Mouse (Mus musculus): ENCODE measurements at regions not wholly inside any gene's neighbourhood (a gene's known extent, or its start where the extent isn't known, plus 50 kb on each side); places are given as distances from the start of the nearest gene placed in this dataset.

GRCm38 (mm10) chr4:8929346-8929745 lies 690.5 kb upstream of the Car8 start:
- no peak overlapping the region for H3K9ac ChIP-seq
- H3K4me1 ChIP-seq = no peaks in the 10 kb centered on the region
- H3K27ac ChIP-seq = no peak overlapping the region
- H3K9me3 ChIP-seq = no peaks in the 10 kb centered on the region
- H3K27me3 ChIP-seq = peaks cover 5% of the 10 kb centered on the region; the same call in 1 of the 2 replicates
- ATAC-seq (ENCODE audit: insufficient number of reproducible peaks, insufficient read depth, low FRiP score, low TSS enrichment, low read depth) = no peak
- H3K4me2 ChIP-seq = no peak overlapping the region
- H3K4me3 ChIP-seq = no peak overlapping the region
- whole genome bisulfite sequencing = 85% methylated on average over 4 of the region's 4 CpGs
- H3K36me3 ChIP-seq = no peaks in the 10 kb centered on the region

- no peaks in the 10 kb centered on the region for H3K9me3 ChIP-seq
- no peaks in the 10 kb centered on the region for H3K36me3 ChIP-seq
- H3K4me1 ChIP-seq = no peaks in the 10 kb centered on the region
- H3K27ac ChIP-seq = no peak overlapping the region
- no peak overlapping the region for H3K4me2 ChIP-seq
- no peak for ATAC-seq (ENCODE audit: insufficient number of reproducible peaks, insufficient read depth, low FRiP score, low TSS enrichment, low read depth)
- WGBS = 76% methylated on average over 17 of the region's 17 CpGs
- H3K27me3 ChIP-seq = peaks cover 6% of the 10 kb centered on the region
- H3K4me3 ChIP-seq = no peak overlapping the region
- H3K9ac ChIP-seq = no peak overlapping the region
Observed at GRCm38 (mm10) chr4:8928551-8929305, 689.9 kb upstream of the Car8 start.

GRCm38 (mm10) chr4:8927276-8927906 lies 688.5 kb upstream of the Car8 start:
- Histone ChIP-seq H3K27me3 (peaks cover 13% of the 10 kb centered on the region), H3K9ac (no peak overlapping the region), H3K36me3 (no peaks in the 10 kb centered on the region), H3K4me3 (no peak overlapping the region), H3K9me3 (no peaks in the 10 kb centered on the region), H3K27ac (no peak overlapping the region), H3K4me2 (no peak overlapping the region), H3K4me1 (peaks cover 7% of the 10 kb centered on the region)
- 29% methylated on average over 8 of the region's 8 CpGs for WGBS
- ATAC-seq (ENCODE audit: insufficient number of reproducible peaks, insufficient read depth, low FRiP score, low TSS enrichment, low read depth) = no peak

GRCm38 (mm10) chr4:8926642-8927275 lies 687.9 kb upstream of the Car8 start:
- H3K9me3 ChIP-seq = no peaks in the 10 kb centered on the region
- ATAC-seq (ENCODE audit: insufficient number of reproducible peaks, insufficient read depth, low FRiP score, low TSS enrichment, low read depth) = no peak
- peaks cover 13% of the 10 kb centered on the region for H3K4me1 ChIP-seq
- no peak overlapping the region for H3K4me3 ChIP-seq
- no peak overlapping the region for H3K27ac ChIP-seq
- H3K36me3 ChIP-seq = no peaks in the 10 kb centered on the region
- no peak overlapping the region for H3K4me2 ChIP-seq
- 40% methylated on average over 9 of the region's 9 CpGs for WGBS
- H3K9ac ChIP-seq = no peak overlapping the region
- peaks cover 13% of the 10 kb centered on the region for H3K27me3 ChIP-seq

GRCm38 (mm10) chr4:8922695-8923363 lies 684.0 kb upstream of the Car8 start:
- H3K36me3 ChIP-seq = no peaks in the 10 kb centered on the region
- peak overlapping the region; percentile 61; the same call in 1 of the 2 replicates for H3K4me2 ChIP-seq
- no peak overlapping the region for H3K27ac ChIP-seq
- no peak for ATAC-seq (ENCODE audit: insufficient number of reproducible peaks, insufficient read depth, low FRiP score, low TSS enrichment, low read depth)
- peaks cover 18% of the 10 kb centered on the region for H3K4me1 ChIP-seq
- H3K9me3 ChIP-seq = no peaks in the 10 kb centered on the region
- peaks cover 13% of the 10 kb centered on the region for H3K27me3 ChIP-seq
- no peak overlapping the region for H3K9ac ChIP-seq
- WGBS = 40% methylated on average over 8 of the region's 8 CpGs
- H3K4me3 ChIP-seq = no peak overlapping the region

- Histone ChIP-seq H3K27me3 (peaks cover 8% of the 10 kb centered on the region; the same call in 1 of the 2 replicates), H3K36me3 (no peaks in the 10 kb centered on the region), H3K27ac (no peak overlapping the region), H3K4me1 (peaks cover 18% of the 10 kb centered on the region), H3K9ac (peak overlapping the region; percentile 60), H3K9me3 (no peaks in the 10 kb centered on the region), H3K4me2 (peak overlapping the region; percentile 61), H3K4me3 (peak overlapping the region; percentile 29)
- ATAC-seq (ENCODE audit: insufficient number of reproducible peaks, insufficient read depth, low FRiP score, low TSS enrichment, low read depth) = peak; percentile 57; the same call in 1 of the 2 replicates
- 7% methylated on average over 31 of the region's 31 CpGs for WGBS
Observed at GRCm38 (mm10) chr4:8921477-8922385, 682.9 kb upstream of the Car8 start.

- Histone ChIP-seq H3K4me2 (no peak overlapping the region), H3K4me3 (no peak overlapping the region), H3K4me1 (peaks cover 18% of the 10 kb centered on the region), H3K9ac (no peak overlapping the region), H3K27me3 (peaks cover 8% of the 10 kb centered on the region; the same call in 1 of the 2 replicates), H3K9me3 (no peaks in the 10 kb centered on the region), H3K36me3 (no peaks in the 10 kb centered on the region), H3K27ac (no peak overlapping the region)
- ATAC-seq (ENCODE audit: insufficient number of reproducible peaks, insufficient read depth, low FRiP score, low TSS enrichment, low read depth) = no peak
- WGBS = 33% methylated on average over 2 of the region's 2 CpGs
Observed at GRCm38 (mm10) chr4:8920306-8920705, 681.5 kb upstream of the Car8 start.

- Histone ChIP-seq H3K36me3 (no peaks in the 10 kb centered on the region), H3K4me3 (no peak overlapping the region), H3K9me3 (no peaks in the 10 kb centered on the region), H3K27me3 (peaks cover 8% of the 10 kb centered on the region; the same call in 1 of the 2 replicates), H3K4me1 (peaks cover 18% of the 10 kb centered on the region), H3K4me2 (no peak overlapping the region), H3K27ac (no peak overlapping the region), H3K9ac (no peak overlapping the region)
- ATAC-seq (ENCODE audit: insufficient number of reproducible peaks, insufficient read depth, low FRiP score, low TSS enrichment, low read depth) = no peak
- 65% methylated on average over 9 of the region's 9 CpGs for WGBS
Observed at GRCm38 (mm10) chr4:8919366-8919984, 680.6 kb upstream of the Car8 start.

Measured in embryonic facial prominence, embryonic 13.5 days (tissue).